Mouse (Mus musculus): ENCODE measurements around the gene Ferd3l.

DNA sequence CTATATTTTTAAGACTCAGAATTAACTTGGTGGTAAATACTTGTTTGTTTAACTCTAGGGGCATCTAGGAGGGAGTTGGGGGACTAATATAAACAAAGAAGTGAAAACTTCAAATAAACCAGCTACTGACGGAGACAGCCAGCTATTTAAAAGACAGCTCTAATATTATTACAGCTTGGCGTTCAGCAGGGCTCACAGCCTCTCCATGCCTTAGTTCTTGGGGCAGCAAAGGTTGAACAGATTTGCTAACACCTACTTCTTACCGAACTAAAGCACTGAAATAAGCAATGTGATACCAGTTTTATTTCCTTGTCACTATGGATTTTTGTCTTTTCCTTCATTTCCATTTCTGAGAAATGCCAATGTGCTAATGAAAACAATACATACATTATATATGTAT is 31.6 kb downstream of the Ferd3l start:
- TF ChIP-seq CTCF (IDR thresholded peaks at IDR 0.05) (no peak), POLR2A (IDR thresholded peaks at IDR 0.05; ENCODE audit: insufficient read depth, low read depth, low read length) (no peak)
